Mouse (Mus musculus): ENCODE results near the gene Cd209g. TPM values are rescaled to one million over a fixed set of nuclear protein-coding genes. Genes with fewer than 3 reads are reported as not detected.

Gene Cd209g
- polyA plus RNA-seq, 1 experiment from 2014 or later, result not detected

GRCm38 (mm10) chr8:4162786-4163185 lies 28.9 kb downstream of the Cd209g start:
- DNase-seq (no peak), ATAC-seq (ENCODE audit: low FRiP score, low TSS enrichment) (no peak)
- no peak overlapping the region for H3K27ac ChIP-seq (replicated peaks; ENCODE audit: low read depth, low read length)
- H3K9me3 ChIP-seq (ENCODE audit: control insufficient read depth, low read length), result no peaks in the 10 kb centered on the region
- WGBS, result 68% methylated on average over 4 of the region's 4 CpGs
- no peaks in the 10 kb centered on the region for H3K36me3 ChIP-seq (ENCODE audit: control insufficient read depth, insufficient read depth, low read length)
- H3K9ac ChIP-seq (replicated peaks; ENCODE audit: low read length), result no peak overlapping the region
- H3K4me1 ChIP-seq (ENCODE audit: control insufficient read depth, insufficient read depth, low read length), result peaks cover 8% of the 10 kb centered on the region
- H3K27me3 ChIP-seq (ENCODE audit: control insufficient read depth, insufficient read depth, low read length), result no peaks in the 10 kb centered on the region
- H3K4me3 ChIP-seq (replicated peaks; ENCODE audit: low read depth, low read length), result no peak overlapping the region
- H3K4me2 ChIP-seq (ENCODE audit: low read length), result no peak overlapping the region

DNA sequence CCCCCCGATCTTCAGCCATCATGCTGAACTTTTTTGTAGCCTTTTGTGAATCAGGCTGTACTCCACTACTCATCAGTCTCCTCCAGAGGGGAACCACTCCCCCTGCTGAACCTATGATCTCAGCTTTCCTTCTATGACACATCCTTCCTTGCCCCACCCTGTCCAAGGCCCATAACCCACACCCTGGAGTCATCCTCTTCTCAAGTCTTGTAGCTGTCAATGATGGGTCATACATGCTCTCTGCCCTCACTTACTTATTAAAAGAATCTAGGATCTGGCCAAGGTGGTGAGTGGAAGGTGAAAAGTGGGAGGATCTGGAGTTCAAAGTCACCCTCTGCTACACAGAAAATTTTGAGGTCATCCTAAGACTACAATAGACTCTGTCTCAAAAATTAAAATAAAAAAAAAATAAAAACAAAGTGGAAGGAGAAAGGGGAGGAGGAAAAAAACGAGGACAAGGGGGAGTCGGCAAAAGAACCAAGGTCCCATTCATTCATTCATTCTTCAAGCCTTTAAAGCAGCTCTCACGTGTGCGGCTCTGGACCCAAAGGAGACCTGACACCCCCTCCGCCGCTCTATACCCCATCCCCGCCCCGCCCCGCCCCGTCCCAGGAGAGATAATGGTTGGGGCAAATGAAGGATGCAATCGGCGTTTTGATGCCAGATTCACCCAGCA lies 31.4 kb downstream of the Cd209g start:
- 7% methylated on average over 13 of the region's 13 CpGs for WGBS
- ATAC-seq (ENCODE audit: low FRiP score, low TSS enrichment), result no peak

DNA sequence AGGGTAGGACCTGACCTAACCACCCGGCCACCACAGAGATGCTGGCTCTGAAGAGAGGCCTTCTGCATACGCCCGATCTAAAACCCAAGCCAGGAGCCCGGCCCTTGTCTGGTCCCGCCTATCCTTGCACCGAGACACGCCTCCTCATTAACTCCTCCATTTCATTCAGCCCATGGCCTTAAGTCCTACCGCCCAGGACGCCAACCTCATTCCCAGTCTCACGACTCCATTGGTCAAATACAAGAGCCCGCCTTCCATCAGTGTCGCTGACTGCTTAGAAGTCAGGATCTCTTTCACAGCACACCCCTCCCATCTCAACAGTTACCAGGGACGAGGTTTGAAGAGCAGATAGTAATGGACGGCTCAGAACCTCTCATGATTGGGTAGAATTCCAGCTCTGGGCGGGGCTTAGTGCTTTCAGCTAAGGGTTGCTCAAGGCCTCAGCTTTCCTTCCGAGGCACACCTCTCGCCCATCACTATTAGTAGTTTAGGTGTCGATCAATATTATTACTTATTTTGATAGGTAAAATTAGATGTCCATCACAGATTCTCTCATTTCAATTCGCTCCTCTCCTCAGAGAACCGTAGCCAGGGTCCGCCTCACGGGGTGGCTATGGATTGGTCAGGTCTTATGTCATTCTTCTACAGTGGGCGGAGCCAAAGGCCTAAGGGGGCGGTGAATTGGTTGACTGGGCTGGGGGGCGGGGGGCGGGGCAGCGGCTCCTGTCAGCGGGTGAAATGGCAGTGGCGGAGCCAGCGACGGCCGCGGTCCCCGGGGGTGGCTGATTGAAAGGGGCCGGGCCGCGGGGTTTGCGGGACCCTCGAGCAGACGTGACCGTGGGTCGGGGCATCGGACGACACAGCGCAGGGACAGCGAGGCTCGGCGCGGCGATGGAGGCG lies 32.2 kb downstream of the Cd209g start, which contains the start of gene Evi5l:
TSS of gene Evi5l (plus strand) at position 716 of the 900 bp plus-strand sequence.
- no peaks in the 10 kb centered on the region for H3K9me3 ChIP-seq (ENCODE audit: control insufficient read depth, low read length)
- WGBS, result under 1% methylated on average over 51 of the region's 51 CpGs
- peak; percentile 97 for ATAC-seq (ENCODE audit: low FRiP score, low TSS enrichment)
- no peaks in the 10 kb centered on the region for H3K27me3 ChIP-seq (ENCODE audit: control insufficient read depth, insufficient read depth, low read length)
- peak within 1 kb of the TSS; percentile 71 for H3K4me2 ChIP-seq (ENCODE audit: low read length)
- DNase-seq, result peak; percentile 99
- H3K4me3 ChIP-seq (replicated peaks; ENCODE audit: low read depth, low read length), result peak within 1 kb of the TSS; percentile 87
- H3K9ac ChIP-seq (replicated peaks; ENCODE audit: low read length), result peak within 1 kb of the TSS; percentile 94
- H3K36me3 ChIP-seq (ENCODE audit: control insufficient read depth, insufficient read depth, low read length), result peaks cover 5% of the 10 kb centered on the region; the same call in 1 of the 2 replicates
- H3K4me1 ChIP-seq (ENCODE audit: control insufficient read depth, insufficient read depth, low read length), result peaks cover 33% of the 10 kb centered on the region
- H3K27ac ChIP-seq (replicated peaks; ENCODE audit: low read depth, low read length), result peak within 1 kb of the TSS; percentile 89

More for the DNA sequence above, 31.4 kb downstream of the Cd209g start:
- Histone ChIP-seq H3K4me2 (ENCODE audit: low read length) (peak overlapping the region; percentile 57), H3K4me3 (replicated peaks; ENCODE audit: low read depth, low read length) (peak overlapping the region; percentile 49), H3K27ac (replicated peaks; ENCODE audit: low read depth, low read length) (peak overlapping the region; percentile 89), H3K9me3 (ENCODE audit: control insufficient read depth, low read length) (no peaks in the 10 kb centered on the region), H3K27me3 (ENCODE audit: control insufficient read depth, insufficient read depth, low read length) (no peaks in the 10 kb centered on the region), H3K4me1 (ENCODE audit: control insufficient read depth, insufficient read depth, low read length) (peaks cover 33% of the 10 kb centered on the region), H3K36me3 (ENCODE audit: control insufficient read depth, insufficient read depth, low read length) (no peaks in the 10 kb centered on the region; the same call in 1 of the 2 replicates), H3K9ac (replicated peaks; ENCODE audit: low read length) (peak overlapping the region; percentile 65)
- no peak for DNase-seq

DNA sequence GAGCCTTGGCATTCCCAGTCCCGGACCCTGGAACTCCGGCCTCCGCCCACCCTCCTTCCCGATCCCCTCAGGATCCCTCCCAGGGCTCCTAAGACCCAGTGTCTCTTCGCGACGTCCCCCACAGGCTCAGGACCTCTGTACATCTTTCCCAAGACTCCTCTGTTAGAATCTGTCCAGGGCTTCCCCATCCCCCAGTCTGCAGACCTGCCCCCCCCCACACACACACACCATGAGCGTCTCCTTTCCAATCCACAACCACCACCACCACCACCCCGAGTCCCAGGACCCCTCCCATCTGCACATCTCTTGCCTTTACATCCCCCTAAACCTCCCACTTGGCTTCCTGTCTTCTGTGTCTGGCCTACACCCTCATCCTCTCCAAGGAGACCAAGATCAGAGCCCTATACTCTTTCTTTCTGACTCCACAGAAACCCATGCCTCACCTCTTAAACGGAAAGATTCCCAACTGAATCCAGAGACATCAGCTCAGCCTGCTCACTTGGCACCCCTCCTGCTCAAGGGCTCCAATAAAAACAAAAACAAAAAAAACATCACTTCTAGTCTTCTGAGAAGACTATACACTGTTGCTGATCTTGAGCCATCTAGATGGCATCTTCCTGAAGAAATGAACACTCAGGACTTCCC lies 33.1 kb downstream of the Cd209g start:
- WGBS, result 6% methylated on average over 10 of the region's 10 CpGs

GRCm38 (mm10) chr8:4167918-4168317 lies 34.0 kb downstream of the Cd209g start:
- H3K4me3 ChIP-seq (replicated peaks; ENCODE audit: low read depth, low read length), result peak overlapping the region; percentile 87
- WGBS, result 91% methylated on average over 1 of the region's 1 CpGs
- ATAC-seq (ENCODE audit: low FRiP score, low TSS enrichment), result no peak

More for the DNA sequence above, 33.1 kb downstream of the Cd209g start:
- no peaks in the 10 kb centered on the region for H3K9me3 ChIP-seq (ENCODE audit: control insufficient read depth, low read length)
- H3K4me1 ChIP-seq (ENCODE audit: control insufficient read depth, insufficient read depth, low read length), result peaks cover 33% of the 10 kb centered on the region
- no peaks in the 10 kb centered on the region for H3K27me3 ChIP-seq (ENCODE audit: control insufficient read depth, insufficient read depth, low read length)
- peak overlapping the region; percentile 87 for H3K4me3 ChIP-seq (replicated peaks; ENCODE audit: low read depth, low read length)
- H3K36me3 ChIP-seq (ENCODE audit: control insufficient read depth, insufficient read depth, low read length), result peaks cover 5% of the 10 kb centered on the region; the same call in 1 of the 2 replicates
- H3K9ac ChIP-seq (replicated peaks; ENCODE audit: low read length), result peak overlapping the region; percentile 94
- ATAC-seq (ENCODE audit: low FRiP score, low TSS enrichment), result no peak; the same call in 1 of the 2 replicates
- H3K27ac ChIP-seq (replicated peaks; ENCODE audit: low read depth, low read length), result peak overlapping the region; percentile 75
- peak overlapping the region; percentile 71 for H3K4me2 ChIP-seq (ENCODE audit: low read length)
- DNase-seq, result no peak

GRCm38 (mm10) chr8:4172486-4172885 lies 38.6 kb downstream of the Cd209g start:
- ATAC-seq (ENCODE audit: low FRiP score, low TSS enrichment) (no peak), DNase-seq (no peak)
- Histone ChIP-seq H3K4me2 (ENCODE audit: low read length) (no peak overlapping the region), H3K9me3 (ENCODE audit: control insufficient read depth, low read length) (no peaks in the 10 kb centered on the region), H3K27ac (replicated peaks; ENCODE audit: low read depth, low read length) (no peak overlapping the region), H3K27me3 (ENCODE audit: control insufficient read depth, insufficient read depth, low read length) (no peaks in the 10 kb centered on the region), H3K4me1 (ENCODE audit: control insufficient read depth, insufficient read depth, low read length) (peaks cover 28% of the 10 kb centered on the region), H3K36me3 (ENCODE audit: control insufficient read depth, insufficient read depth, low read length) (peaks cover 19% of the 10 kb centered on the region), H3K4me3 (replicated peaks; ENCODE audit: low read depth, low read length) (no peak overlapping the region), H3K9ac (replicated peaks; ENCODE audit: low read length) (no peak overlapping the region)
- WGBS, result 72% methylated on average over 3 of the region's 3 CpGs

More at GRCm38 (mm10) chr8:4167918-4168317, 34.0 kb downstream of the Cd209g start:
- no peaks in the 10 kb centered on the region for H3K9me3 ChIP-seq (ENCODE audit: control insufficient read depth, low read length)
- H3K27me3 ChIP-seq (ENCODE audit: control insufficient read depth, insufficient read depth, low read length), result no peaks in the 10 kb centered on the region
- DNase-seq, result no peak
- H3K4me1 ChIP-seq (ENCODE audit: control insufficient read depth, insufficient read depth, low read length), result peaks cover 33% of the 10 kb centered on the region
- H3K9ac ChIP-seq (replicated peaks; ENCODE audit: low read length), result no peak overlapping the region
- peaks cover 5% of the 10 kb centered on the region; the same call in 1 of the 2 replicates for H3K36me3 ChIP-seq (ENCODE audit: control insufficient read depth, insufficient read depth, low read length)
- no peak overlapping the region for H3K27ac ChIP-seq (replicated peaks; ENCODE audit: low read depth, low read length)
- H3K4me2 ChIP-seq (ENCODE audit: low read length), result peak overlapping the region; percentile 71

DNA sequence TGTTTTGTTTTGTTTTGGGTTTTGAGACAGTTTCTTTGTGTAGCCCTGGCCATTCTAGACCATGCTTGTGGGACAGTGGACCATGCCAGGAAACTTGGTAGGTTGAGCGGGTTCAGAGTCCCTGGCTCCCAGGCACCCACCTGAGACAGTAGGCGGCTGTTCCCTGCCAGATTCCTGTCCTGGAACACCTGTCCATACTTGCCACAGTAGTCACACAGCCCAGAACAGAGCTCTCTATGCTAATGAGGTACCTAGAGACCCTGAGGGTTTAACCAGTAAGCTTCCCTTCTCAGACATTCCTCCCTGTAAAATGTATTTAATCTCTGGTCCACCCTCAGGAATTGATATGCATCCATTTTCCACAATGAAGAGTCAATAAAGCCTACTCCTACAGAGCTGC lies 40.1 kb downstream of the Cd209g start:
- H3K9ac ChIP-seq (replicated peaks; ENCODE audit: low read length), result no peak overlapping the region
- DNase-seq, result no peak
- no peak overlapping the region for H3K27ac ChIP-seq (replicated peaks; ENCODE audit: low read depth, low read length)
- no peak overlapping the region for H3K4me2 ChIP-seq (ENCODE audit: low read length)
- H3K27me3 ChIP-seq (ENCODE audit: control insufficient read depth, insufficient read depth, low read length), result no peaks in the 10 kb centered on the region; the same call in 1 of the 2 replicates
- peaks cover 12% of the 10 kb centered on the region for H3K4me1 ChIP-seq (ENCODE audit: control insufficient read depth, insufficient read depth, low read length)
- H3K4me3 ChIP-seq (replicated peaks; ENCODE audit: low read depth, low read length), result no peak overlapping the region
- no peak for ATAC-seq (ENCODE audit: low FRiP score, low TSS enrichment)
- H3K9me3 ChIP-seq (ENCODE audit: control insufficient read depth, low read length), result no peaks in the 10 kb centered on the region
- peaks cover 30% of the 10 kb centered on the region for H3K36me3 ChIP-seq (ENCODE audit: control insufficient read depth, insufficient read depth, low read length)
- 76% methylated on average over 2 of the region's 2 CpGs for WGBS

- no peaks in the 10 kb centered on the region for H3K9me3 ChIP-seq (ENCODE audit: control insufficient read depth, low read length)
- no peaks in the 10 kb centered on the region for H3K4me1 ChIP-seq (ENCODE audit: control insufficient read depth, insufficient read depth, low read length)
- no peak overlapping the region for H3K4me2 ChIP-seq (ENCODE audit: low read length)
- H3K4me3 ChIP-seq (replicated peaks; ENCODE audit: low read depth, low read length), result no peak overlapping the region
- ATAC-seq (ENCODE audit: low FRiP score, low TSS enrichment) (no peak), DNase-seq (no peak)
- peaks cover 63% of the 10 kb centered on the region for H3K36me3 ChIP-seq (ENCODE audit: control insufficient read depth, insufficient read depth, low read length)
- no peak overlapping the region for H3K9ac ChIP-seq (replicated peaks; ENCODE audit: low read length)
- WGBS, result 80% methylated on average over 8 of the region's 8 CpGs
- no peaks in the 10 kb centered on the region; the same call in 1 of the 2 replicates for H3K27me3 ChIP-seq (ENCODE audit: control insufficient read depth, insufficient read depth, low read length)
- H3K27ac ChIP-seq (replicated peaks; ENCODE audit: low read depth, low read length), result no peak overlapping the region
Observed at GRCm38 (mm10) chr8:4183409-4183808, 49.5 kb downstream of the Cd209g start.

All from midbrain, embryonic 14.5 days (tissue).